Mouse (Mus musculus) erythroblast, embryonic 14.5 days (primary cell): ENCODE measurements around the gene Cct7.

Source experiments
- GATA1 ChIP-seq: IDR thresholded peaks from 2 replicates; pipeline ENCODE4 v1.6.1; 2012; ENCODE audit warnings: low read length, inconsistent platforms, mixed read lengths
- TAL1 ChIP-seq: IDR thresholded peaks from 3 replicates; pipeline ENCODE4 v1.6.1; 2012; ENCODE audit warnings: low read length, inconsistent platforms, mixed read lengths

DNA sequence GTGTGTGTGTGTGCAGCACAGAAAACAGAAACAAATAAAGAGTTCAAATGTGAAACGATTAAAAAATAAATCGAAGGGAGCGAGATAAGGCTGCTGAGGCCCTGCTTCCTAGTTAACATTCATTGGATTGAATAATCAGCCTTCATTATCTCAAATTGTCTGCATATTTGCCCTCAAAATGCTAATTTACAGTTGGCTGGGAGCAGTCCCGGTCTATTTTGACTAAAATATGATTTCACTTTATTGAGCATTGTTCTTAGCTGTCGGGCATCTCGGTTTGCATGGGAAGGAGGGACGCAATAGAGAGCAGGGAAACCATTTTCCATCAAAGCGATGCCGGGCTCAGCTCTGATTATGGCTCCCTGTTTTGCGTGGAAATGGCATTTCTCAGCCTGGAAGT lies 48.3 kb upstream of the Cct7 start:
- TF ChIP-seq TAL1: no peak
- TF ChIP-seq GATA1: no peak
